Mouse (Mus musculus): ENCODE results near the gene Gm19684. TPM values are rescaled to one million over a fixed set of nuclear protein-coding genes. Genes with fewer than 3 reads are reported as not detected.

The Gm19684 gene
- 0.06 TPM in 1 of 2 replicates, not detected in the other for polyA plus RNA-seq (2012)

DNA sequence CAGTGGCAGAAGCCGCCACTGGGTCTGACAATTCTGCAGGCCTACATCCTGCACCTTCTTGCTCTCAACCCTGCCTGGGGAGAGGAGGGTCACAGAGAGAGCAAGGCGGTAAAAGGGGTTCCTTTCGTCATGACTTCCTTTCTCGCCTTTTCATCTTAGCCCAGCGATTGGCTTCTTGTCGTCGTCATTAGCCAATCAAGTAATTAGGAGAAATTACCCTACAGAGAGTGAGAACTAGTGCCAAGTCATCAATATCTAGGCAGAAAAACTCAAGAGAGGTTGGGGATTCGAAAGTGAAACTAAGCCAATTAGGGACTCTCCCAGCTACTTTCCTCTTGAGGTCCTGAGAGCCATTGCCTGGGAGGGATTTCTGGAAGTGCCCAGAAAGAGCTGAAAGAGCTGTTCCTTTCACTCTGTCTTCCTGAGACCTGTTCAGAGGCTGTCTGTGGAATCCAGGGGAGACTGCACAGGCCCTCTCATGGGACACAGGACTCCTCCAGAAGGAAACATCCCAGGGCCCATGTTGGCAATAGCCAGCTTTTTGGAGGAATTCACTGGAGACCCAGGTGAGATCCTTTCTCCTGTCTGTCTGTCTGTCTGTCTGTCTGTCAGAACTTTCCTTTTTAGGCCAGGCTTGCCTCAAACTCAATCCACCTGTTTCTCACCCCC, at the start of gene Gm19684:
TSS of gene Gm19684 (plus strand) at position 327 of the 669 bp plus-strand sequence.

DNA sequence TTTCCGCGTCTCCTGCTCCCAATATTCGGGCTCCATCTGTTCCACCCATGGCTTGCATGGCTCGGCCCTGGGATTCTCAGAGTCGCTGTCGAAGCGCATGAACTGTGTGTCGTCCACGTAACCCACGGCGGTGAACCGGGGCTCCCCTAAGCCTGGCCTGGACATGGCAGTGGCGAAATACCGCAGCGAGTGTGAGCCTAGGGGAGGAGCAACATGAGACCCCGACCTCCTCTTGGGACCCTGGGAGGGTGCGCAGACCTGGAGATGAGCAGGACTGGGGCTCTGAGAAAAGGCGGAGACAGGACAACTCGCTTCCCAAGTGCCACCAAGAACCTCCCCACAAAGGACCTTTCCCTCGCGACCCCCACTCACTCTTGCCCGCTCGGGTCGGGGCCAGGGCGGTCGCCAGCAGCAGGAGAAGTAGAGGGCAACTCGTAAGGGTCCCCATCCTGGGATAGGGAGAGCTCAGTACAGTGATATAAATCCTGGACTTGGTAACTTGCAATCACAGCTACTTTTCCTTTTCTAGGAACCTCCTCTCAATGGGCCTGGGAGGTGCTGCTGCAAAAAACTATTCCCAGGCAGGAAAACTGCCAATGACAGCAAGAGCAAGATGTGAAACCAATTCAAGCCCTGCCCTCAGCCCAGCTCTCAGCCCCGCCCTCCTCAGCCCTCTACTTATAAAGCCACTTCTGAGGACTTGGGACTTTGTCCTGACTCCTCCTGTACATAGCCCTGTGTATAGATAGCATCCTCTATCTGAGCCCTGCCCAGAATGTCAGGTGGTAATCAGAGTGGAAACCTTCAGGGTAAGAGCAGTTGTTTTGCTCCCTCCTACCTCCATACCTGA, 7.7 kb downstream of the Gm19684 start, which contains the start of gene Gm7030:
TSS of gene Gm7030 (minus strand) at position 458 of the 850 bp plus-strand sequence.

DNA sequence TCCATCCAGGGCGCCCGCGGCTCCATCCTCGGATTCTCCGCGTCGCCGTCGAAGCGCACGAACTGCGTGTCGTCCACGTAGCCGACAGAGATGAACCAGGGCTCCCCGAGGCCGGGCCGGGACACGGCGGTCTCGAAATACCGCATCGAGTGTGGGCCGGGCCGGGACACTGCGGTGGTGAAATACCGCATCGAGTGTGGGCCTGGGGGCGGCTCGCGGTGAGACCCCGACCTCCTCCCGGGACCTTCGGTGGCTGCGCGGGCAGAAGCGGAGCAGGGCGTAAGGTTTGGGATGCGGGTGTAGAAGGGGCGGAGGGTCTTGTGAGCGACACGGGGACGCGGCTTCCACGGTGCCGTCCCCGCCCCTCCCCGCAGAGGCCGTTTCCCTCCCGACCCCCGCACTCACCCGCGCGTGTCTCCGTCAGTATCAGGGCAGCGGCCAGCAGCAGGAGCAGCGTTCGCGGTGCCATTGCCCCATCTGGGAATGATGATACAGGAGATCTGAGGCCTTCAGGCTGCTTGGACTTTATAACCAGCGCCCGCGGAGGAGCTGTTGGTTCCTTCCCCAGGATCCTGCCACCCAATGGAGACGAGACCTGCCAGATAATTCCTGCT, 46.7 kb downstream of the Gm19684 start, which contains the start of gene Gm8909:
TSS of gene Gm8909 (minus strand) at position 499 of the 614 bp plus-strand sequence.

Other genes starting within 250 kb of the Gm19684 start
- gene Dhx16, start 241.9 kb upstream of the Gm19684 start, polyA plus RNA-seq (2012) = 55.5 and 78.6 TPM in 2 replicates
- 115 and 120 TPM in 2 replicates for gene 2310061I04Rik, start 224.2 kb upstream of the Gm19684 start, polyA plus RNA-seq (2012)
- 20.1 and 28.3 TPM in 2 replicates for gene Atat1, start 211.6 kb upstream of the Gm19684 start, polyA plus RNA-seq (2012)
- gene Mrps18b, start 205.3 kb upstream of the Gm19684 start, polyA plus RNA-seq (2012) = 7.6 and 13.3 TPM in 2 replicates
- 37.9 and 38.9 TPM in 2 replicates for gene Ppp1r10, start 205.2 kb upstream of the Gm19684 start, polyA plus RNA-seq (2012)
- 147 and 199 TPM in 2 replicates for gene Abcf1, start 151.9 kb upstream of the Gm19684 start, polyA plus RNA-seq (2012)
- 103 and 140 TPM in 2 replicates for gene Gnl1, start 141.8 kb upstream of the Gm19684 start, polyA plus RNA-seq (2012)
- 43.9 and 60.7 TPM in 2 replicates for gene Prr3, start 141.4 kb upstream of the Gm19684 start, polyA plus RNA-seq (2012)
- gene H2-T24, start 101.1 kb upstream of the Gm19684 start, polyA plus RNA-seq (2012) = 0.94 and 2.0 TPM in 2 replicates
- 172 and 205 TPM in 2 replicates for gene H2-T23, start 88.8 kb upstream of the Gm19684 start, polyA plus RNA-seq (2012)
- 22.4 and 24.0 TPM in 2 replicates for gene H2-T22, start 78.9 kb upstream of the Gm19684 start, polyA plus RNA-seq (2012)
- gene Gm6034, start 78.7 kb upstream of the Gm19684 start, polyA plus RNA-seq (2012) = 0.03 TPM in 1 of 2 replicates, not detected in the other
- gene Gm11127, start 63.3 kb upstream of the Gm19684 start, polyA plus RNA-seq (2012) = 0.09 TPM in 1 of 2 replicates, not detected in the other
- gene Gm7030, start 7.7 kb downstream of the Gm19684 start, polyA plus RNA-seq (2012) = not detected in 2 replicates
- gene Gm8909, start 46.9 kb downstream of the Gm19684 start, polyA plus RNA-seq (2012) = not detected in 2 replicates
- gene H2-T3, start 68.6 kb downstream of the Gm19684 start, polyA plus RNA-seq (2012) = 0.16 TPM in 1 of 2 replicates, not detected in the other
- 86.1 and 97.9 TPM in 2 replicates for gene Rpp21, start 136.4 kb downstream of the Gm19684 start, polyA plus RNA-seq (2012)
- 10.1 and 14.0 TPM in 2 replicates for gene Trim39, start 150.6 kb downstream of the Gm19684 start, polyA plus RNA-seq (2012)
- gene H2-M10.2, start 164.8 kb downstream of the Gm19684 start, polyA plus RNA-seq (2012) = not detected in 2 replicates
- not detected in 2 replicates for gene H2-M10.1, start 204.5 kb downstream of the Gm19684 start, polyA plus RNA-seq (2012)
- not detected in 2 replicates for gene H2-M10.3, start 246.7 kb downstream of the Gm19684 start, polyA plus RNA-seq (2012)